Mouse (Mus musculus) heart, postnatal 36 days (tissue): ENCODE data around the gene Herc3. TPM values are rescaled to one million over a fixed set of nuclear protein-coding genes. Genes with fewer than 3 reads are reported as not detected.
"Not testable (repeated sequence)": the region's sequence is repeated elsewhere in the genome, so short reads cannot be mapped to it uniquely, and the experiment has no call there.

ENCODE experiments used
- DNase-seq, 2 experiments: peaks; one replicate each; pipeline ENCODE4 v3.0.0; 2021 to 2022
- intact Hi-C: fragments of 180-260 bp; cut with DNase I; formaldehyde crosslinking; loops from one replicate; pipeline ENCODE4 v1.15.1; 2025
- total RNA-seq, 2 experiments: library from RNA; stranded (reverse); gene quantifications; 2 replicates each; pipeline ENCODE4 v1.2.3; 2021

Gene Herc3
- total RNA-seq, 2 experiments from 2014 or later = 28.7 to 61.1 TPM

- intact Hi-C loops = no loop called here
- no peak for DNase-seq
Observed at GRCm38 (mm10) chr6:58855676-58856367, 24.6 kb downstream of the Herc3 start.

DNA sequence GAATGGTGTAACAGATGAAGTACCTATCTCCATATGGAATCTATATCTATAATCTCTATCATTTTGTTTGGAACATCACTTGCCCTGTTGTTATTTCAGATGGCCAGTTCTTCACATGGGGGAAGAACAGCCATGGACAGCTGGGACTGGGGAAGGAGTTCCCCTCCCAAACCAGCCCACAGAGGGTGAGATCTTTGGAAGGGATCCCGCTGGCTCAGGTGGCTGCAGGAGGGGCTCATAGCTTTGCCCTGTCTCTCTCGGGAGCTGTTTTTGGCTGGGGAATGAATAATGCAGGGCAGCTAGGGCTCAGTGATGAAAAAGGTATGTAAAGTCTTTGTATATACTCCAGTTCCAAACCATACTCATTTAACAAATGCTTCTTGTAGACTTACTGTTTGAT is 25.2 kb downstream of the Herc3 start:
- peak; percentile 12 for DNase-seq
- intact Hi-C loops = no loop called here

- intact Hi-C loops = no loop called here
- no peak for DNase-seq
Observed at GRCm38 (mm10) chr6:58859517-58859916, 28.3 kb downstream of the Herc3 start.

DNA sequence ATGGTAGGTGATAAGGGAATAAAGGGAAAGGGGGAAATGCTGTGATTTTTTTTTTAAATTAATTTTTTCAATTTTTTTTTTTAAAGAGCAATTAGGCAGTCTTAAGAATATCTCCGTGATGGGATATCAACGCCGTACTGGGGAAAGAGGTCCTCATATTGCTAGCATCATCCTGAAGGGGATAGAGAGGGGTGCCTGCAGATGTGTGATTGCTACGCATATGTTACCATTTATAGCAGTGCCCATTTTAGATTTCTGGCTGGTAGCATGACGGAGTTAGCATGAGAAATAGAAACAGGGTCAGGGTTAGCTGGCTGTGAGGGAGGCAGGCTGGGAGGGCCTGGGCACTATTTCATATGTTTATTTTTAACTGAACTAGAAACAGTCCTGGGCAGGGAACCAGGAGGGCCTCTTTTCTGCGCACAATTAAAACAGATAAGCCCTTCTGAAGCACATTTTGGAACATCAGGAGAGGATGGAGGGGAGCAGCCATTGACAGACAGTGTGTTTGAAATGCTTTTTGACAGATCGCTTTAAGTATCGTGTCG is 31.3 kb downstream of the Herc3 start:
- intact Hi-C loops = no loop called here
- peak; percentile 4 to 11 for DNase-seq

- DNase-seq = no peak
- intact Hi-C loops = no loop called here
Observed at GRCm38 (mm10) chr6:58863631-58864235, 32.5 kb downstream of the Herc3 start.

GRCm38 (mm10) chr6:58867858-58868257 is 36.6 kb downstream of the Herc3 start:
- intact Hi-C loops, DNase-seq: not testable (repeated sequence)

DNA sequence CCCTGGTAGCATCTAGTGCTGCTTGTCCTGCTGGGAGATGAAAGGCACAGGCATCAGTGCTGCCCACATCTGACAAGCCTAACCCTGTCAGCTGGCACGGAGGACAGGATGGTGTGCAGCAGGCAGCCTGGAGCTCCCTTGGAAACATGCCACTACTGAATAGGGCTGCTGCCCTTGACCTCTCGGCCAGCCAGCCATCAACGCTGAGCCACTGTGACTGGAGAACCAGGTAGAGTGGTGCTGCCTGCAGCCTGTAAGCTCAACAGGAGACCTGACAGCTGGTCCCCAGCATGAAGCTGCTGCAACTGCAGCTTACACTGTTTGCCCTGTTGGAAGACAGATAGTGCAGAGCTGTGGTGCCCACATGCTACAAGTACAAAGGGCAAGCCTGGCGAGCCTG is 48.3 kb downstream of the Herc3 start:
- DNase-seq = peak in 1 of 2 experiments; percentile 7
- intact Hi-C loops = loop anchor here (5.0 kb wide), 1 partner anchor 303 kb away; no protein-coding TSS in a partner anchor

DNA sequence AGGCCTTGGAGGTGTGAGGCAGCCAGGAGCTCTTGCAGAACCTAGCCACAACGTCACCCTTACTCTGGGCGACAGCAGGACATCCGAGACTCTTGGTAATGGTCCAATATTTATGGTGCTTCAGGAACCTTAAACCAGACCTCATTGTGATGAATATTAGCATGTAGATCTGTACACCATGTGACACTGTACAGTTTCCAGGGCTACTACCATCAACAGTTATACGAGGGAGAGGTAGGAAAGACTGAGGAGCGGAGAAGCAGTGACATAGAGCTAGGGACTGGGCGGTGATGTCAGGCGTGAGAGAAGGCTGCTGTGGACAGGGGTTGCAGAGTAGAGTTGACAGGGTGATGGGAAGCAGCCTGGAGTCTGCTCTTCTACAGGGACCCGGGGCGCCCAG is 48.7 kb downstream of the Herc3 start:
- intact Hi-C loops = loop anchor here (5.0 kb wide), 1 partner anchor 302 kb away; no protein-coding TSS in a partner anchor
- DNase-seq = no peak

DNA sequence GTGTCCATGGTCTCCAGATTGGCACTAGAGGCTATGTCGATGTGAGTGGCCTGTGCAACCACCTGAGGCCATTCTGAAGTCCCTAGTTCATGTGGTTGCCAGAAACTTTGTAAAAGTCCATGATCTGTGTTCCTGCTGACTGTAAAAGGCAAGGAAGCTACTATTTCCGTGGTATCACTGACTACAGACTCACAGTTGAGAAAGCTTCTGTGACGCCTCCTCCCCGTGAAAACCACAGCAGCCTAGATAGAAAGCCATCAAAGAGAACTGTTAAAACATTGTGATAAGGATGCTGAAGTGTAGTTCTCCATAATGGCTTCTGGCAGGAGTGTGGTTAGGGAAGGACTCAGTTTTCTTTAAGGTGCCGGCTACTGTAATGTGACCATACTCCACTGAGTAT is 49.6 kb downstream of the Herc3 start:
- no peak for DNase-seq
- intact Hi-C loops = no loop called here

DNA sequence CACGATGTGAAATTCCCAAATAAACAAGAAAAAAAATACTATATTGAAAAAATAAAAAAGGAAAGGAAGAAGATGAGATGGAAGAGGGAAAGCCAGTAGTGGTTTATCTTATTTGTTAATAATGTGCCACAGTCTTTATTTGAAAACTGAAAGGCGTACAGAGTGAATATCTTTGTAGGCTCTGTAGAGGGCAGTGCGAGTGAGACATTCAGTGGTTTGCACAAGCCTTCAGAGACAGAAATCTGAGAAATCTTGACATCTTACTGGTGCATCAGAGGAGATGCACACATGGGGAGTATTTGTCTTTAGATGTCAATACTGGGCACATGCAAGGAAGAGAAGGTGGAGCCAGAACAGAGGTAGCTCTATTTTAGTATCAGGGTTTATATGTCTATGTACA is 50.1 kb downstream of the Herc3 start:
- DNase-seq = no peak
- intact Hi-C loops = no loop called here

DNA sequence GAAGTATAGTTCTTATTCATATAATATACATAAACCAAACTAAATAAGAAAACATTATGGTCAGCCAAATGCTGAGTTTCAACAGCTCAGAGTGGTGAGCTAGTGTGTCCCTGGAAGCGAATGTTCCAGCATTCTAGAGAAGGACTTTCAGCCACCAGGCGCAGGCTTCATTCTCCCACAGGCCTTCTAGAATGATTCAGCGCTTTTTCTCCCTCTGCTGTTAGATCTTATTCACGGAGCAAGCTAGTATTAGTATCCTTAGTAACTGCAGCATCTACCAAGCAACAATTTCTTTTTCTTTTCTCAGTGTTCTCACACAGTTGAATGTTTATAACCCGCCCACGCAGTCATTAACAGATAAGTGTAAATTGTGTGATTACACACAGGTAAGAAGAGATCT is 51.0 kb downstream of the Herc3 start:
- intact Hi-C loops = no loop called here
- DNase-seq = no peak

- intact Hi-C loops = no loop called here
- DNase-seq = no peak
Observed at GRCm38 (mm10) chr6:58889917-58890316, 58.7 kb downstream of the Herc3 start.

DNA sequence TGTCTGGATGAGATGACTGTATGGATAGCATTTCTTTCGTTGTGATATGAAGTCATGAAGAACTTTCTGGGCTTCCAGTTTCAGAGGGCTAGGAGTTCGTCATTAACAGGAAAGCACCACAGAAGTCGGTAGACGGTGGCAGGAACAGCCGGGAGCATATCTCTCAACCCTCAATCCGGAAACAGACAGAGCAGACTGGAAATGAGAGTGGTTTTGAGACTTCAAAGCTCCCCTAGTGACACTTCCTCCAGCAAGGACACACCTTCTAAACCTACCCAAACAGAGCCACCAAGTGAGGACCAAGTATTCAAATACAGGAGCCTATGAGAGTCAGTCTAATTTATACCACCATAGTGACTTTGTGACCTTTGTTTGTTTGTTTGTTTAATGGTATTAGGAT is 62.0 kb downstream of the Herc3 start:
- no peak for DNase-seq
- intact Hi-C loops = no loop called here

- intact Hi-C loops = no loop called here
- DNase-seq = no peak
Observed at GRCm38 (mm10) chr6:58894994-58895393, 63.7 kb downstream of the Herc3 start.

DNA sequence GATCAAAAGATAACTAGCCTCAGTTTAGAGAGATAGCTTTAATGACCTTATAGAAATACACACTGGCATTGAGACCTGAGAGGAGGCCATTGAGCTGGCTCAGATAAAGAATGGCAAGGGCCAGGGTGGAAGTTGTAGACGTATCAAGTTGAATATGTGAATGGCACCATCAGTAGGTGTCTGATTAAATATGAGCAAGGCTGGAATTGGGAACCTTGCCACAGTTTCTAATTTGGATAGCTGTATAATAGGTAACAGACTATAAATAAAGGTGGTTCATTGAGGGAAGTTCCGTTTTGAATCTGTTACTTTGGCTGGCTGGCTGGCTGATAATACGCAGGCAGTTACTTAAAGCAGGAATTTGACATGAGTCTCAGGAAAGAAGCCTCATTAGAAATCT is 65.4 kb downstream of the Herc3 start:
- intact Hi-C loops = no loop called here
- no peak for DNase-seq

GRCm38 (mm10) chr6:58899076-58899475 is 67.8 kb downstream of the Herc3 start:
- DNase-seq = no peak
- intact Hi-C loops = no loop called here

DNA sequence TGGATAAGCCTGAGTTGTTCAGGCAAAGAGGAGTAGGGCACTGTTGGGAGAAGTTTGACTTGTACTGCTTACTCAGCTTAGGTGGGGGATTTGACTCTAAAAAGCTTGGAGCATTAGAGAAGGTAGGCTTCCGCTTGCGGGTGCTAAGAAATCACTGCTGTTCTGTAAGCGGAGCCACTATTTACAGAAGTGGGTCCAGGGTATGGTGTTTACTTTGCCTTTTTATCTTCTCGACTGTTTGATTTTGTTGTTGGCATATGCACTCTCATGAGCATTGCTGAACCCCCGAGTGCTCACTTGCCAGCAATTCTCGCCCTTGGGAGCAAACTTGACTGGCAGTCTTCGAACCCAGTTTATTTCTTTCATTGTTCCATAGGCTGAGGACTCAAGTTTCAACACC is 69.3 kb downstream of the Herc3 start:
- no peak for DNase-seq
- intact Hi-C loops = no loop called here

- intact Hi-C loops = no loop called here
- no peak for DNase-seq
Observed at GRCm38 (mm10) chr6:58903171-58903570, 71.9 kb downstream of the Herc3 start.

DNA sequence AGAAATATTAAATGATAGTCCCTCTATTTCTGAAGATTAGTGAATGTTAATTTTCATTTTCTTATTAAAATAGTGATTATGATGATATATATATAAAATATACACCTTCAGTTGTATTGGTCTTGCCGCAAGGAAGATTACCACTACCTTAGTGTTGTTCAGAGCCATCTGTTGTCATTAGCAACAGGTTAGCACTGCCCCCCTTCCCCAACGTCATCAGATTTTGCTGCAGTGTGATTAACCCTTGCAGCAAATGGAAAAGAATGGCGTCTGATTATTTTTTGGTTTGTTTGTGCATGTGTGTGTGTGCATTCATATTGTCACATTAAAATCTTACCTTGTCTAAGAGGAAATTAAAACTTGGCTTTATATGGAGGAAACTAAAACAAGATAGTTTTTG is 73.3 kb downstream of the Herc3 start:
- intact Hi-C loops = no loop called here
- DNase-seq = no peak

- intact Hi-C loops = no loop called here
- no peak for DNase-seq
Observed at GRCm38 (mm10) chr6:58906852-58907261, 75.6 kb downstream of the Herc3 start, which contains the start of gene Nap1l5. TSS of gene Nap1l5 (minus strand) at chr6:58907076.

- no peak for DNase-seq
- intact Hi-C loops = no loop called here
Observed at GRCm38 (mm10) chr6:58907336-58907735, 76.1 kb downstream of the Herc3 start.

DNA sequence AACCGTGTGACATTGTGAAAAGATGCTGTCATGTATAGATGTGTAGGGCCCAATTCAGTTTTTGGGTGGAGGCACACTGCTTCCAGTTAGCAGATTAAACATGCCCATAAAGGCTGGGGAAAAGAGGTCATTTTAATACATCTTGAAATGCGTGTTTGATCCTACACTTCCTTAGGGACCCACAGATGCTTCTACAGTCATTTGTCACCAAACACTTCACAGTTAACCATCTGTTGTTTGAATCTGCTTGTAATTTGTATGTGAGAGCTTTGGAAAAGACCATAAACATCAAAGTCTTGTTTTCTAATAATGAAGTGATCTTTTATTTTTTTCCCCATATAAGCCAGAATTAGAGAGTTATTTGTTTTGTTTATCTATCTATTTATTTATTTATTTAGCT is 76.5 kb downstream of the Herc3 start:
- no peak for DNase-seq
- intact Hi-C loops = no loop called here
